9 mouse cellular contexts compared by ENCODE assay signal in the genomic region with DNA sequence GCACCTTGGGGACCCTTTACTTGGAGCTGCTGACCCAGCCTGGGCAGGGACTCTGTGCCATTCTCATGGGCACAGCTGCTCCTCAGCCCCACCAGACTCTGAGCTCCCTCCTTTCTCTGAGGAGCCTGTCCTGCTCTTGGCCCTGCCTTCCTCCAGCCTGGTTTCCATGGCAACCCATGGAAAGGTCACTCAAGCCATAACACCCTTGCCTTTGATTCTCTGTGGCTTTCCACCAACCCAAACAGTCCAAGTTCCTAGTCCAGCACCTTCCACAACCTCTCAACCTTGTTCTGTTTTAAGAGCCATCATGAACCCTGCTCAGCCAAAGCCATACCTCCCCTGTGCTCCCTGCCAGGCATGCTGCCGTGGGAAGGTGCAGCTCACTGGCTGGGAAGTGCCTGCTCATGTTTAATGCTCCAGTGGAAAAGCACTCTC. TPM values are rescaled to one million over a fixed set of nuclear protein-coding genes. Genes with fewer than 3 reads are reported as not detected.
DNase-seq lines count a peak whose midpoint lies in the region; ATAC-seq lines count a peak whose summit lies in the region.
"Had no signal": no experiment of that assay in that cellular context is flagged by ENCODE, and none has a peak within 500 bp of the region (broad histone marks: within the 10 kb centered on the region; RNA-seq: fewer than 3 reads in every experiment).

No protein-coding gene starts in this region.

- WGBS in forebrain, embryonic 10.5 days: 15% methylated on average over 1 of the region's 1 CpGs
- whole genome bisulfite sequencing in forebrain, embryonic 16.5 days: 0% methylated on average over 1 of the region's 1 CpGs
- WGBS in midbrain, embryonic 11.5 days: 3% methylated on average over 1 of the region's 1 CpGs
- 8% methylated on average over 1 of the region's 1 CpGs for WGBS in intestine, embryonic 16.5 days

- no peak overlapping the region for H3K4me2 ChIP-seq in forebrain, embryonic 16.5 days (ENCODE audit: low read length)
- H3K4me2 ChIP-seq in midbrain, embryonic 11.5 days: peak overlapping the region; percentile 13; the same call in 1 of the 2 replicates
- H3K4me2 ChIP-seq in intestine, embryonic 16.5 days (ENCODE audit: low read depth, low read length): no peak overlapping the region

- H3K4me1 ChIP-seq in forebrain, embryonic 10.5 days: peaks cover 45% of the 10 kb centered on the region
- H3K4me1 ChIP-seq in forebrain, embryonic 16.5 days (replicated peaks; ENCODE audit: control insufficient read depth, insufficient read depth, low read length): no peaks in the 10 kb centered on the region
- peaks cover 16% of the 10 kb centered on the region for H3K4me1 ChIP-seq in midbrain, embryonic 11.5 days (ENCODE audit: control insufficient read depth, insufficient read depth, low read length)
- 0 out of 2 replicates have a peak, but pooled peaks cover 4% of the 10 kb centered on the region for H3K4me1 ChIP-seq in intestine, embryonic 16.5 days (ENCODE audit: control insufficient read depth, insufficient read depth, low read length)

- H3K9me3 ChIP-seq in forebrain, embryonic 10.5 days: no peaks in the 10 kb centered on the region
- H3K9me3 ChIP-seq in forebrain, embryonic 16.5 days (ENCODE audit: control insufficient read depth, low read length): no peaks in the 10 kb centered on the region
- H3K9me3 ChIP-seq in midbrain, embryonic 11.5 days (ENCODE audit: control insufficient read depth, low read length): no peaks in the 10 kb centered on the region
- no peaks in the 10 kb centered on the region for H3K9me3 ChIP-seq in intestine, embryonic 16.5 days (ENCODE audit: control insufficient read depth, low read length)

- no peak for ATAC-seq in forebrain, embryonic 16.5 days
- ATAC-seq in midbrain, embryonic 11.5 days (ENCODE audit: low FRiP score): peak; percentile 73; the same call in 1 of the 2 replicates
- no peak for ATAC-seq in erythroblast, adult 5-6 weeks (replicated peaks; ENCODE audit: low FRiP score, poor library complexity, severe bottlenecking)
- no peak for ATAC-seq in intestine, embryonic 16.5 days

- no peak overlapping the region for H3K9ac ChIP-seq in forebrain, embryonic 16.5 days (replicated peaks; ENCODE audit: low read depth, low read length)
- H3K9ac ChIP-seq in midbrain, embryonic 11.5 days (ENCODE audit: low read length): peak overlapping the region; percentile 27
- no peak overlapping the region for H3K9ac ChIP-seq in intestine, embryonic 16.5 days (ENCODE audit: low read depth, low read length)

- H3K27me3 ChIP-seq in forebrain, embryonic 10.5 days (ENCODE audit: poor library complexity, severe bottlenecking): peaks cover 15% of the 10 kb centered on the region
- no peaks in the 10 kb centered on the region for H3K27me3 ChIP-seq in forebrain, embryonic 16.5 days (replicated peaks; ENCODE audit: control insufficient read depth, insufficient read depth, low read length)
- H3K27me3 ChIP-seq in midbrain, embryonic 11.5 days (ENCODE audit: control insufficient read depth, insufficient read depth, low read length): no peaks in the 10 kb centered on the region; the same call in 1 of the 2 replicates
- H3K27me3 ChIP-seq in intestine, embryonic 16.5 days (replicated peaks; ENCODE audit: control insufficient read depth, insufficient read depth, low read length): no peaks in the 10 kb centered on the region

- H3K27ac ChIP-seq in forebrain, embryonic 10.5 days: peak overlapping the region; percentile 77
- H3K27ac ChIP-seq in forebrain, embryonic 16.5 days (ENCODE audit: low read length): no peak overlapping the region
- peak overlapping the region; percentile 68 for H3K27ac ChIP-seq in midbrain, embryonic 11.5 days (ENCODE audit: low read depth, low read length)
- H3K27ac ChIP-seq in intestine, embryonic 16.5 days (ENCODE audit: low read length): no peak overlapping the region

- DNase-seq in forebrain, embryonic 10.5 days (ENCODE audit: extremely low spot score, low spot score): peak; percentile 44
- DNase-seq in embryo, embryonic 10 days (ENCODE audit: low spot score): peak; percentile 90
- peak; percentile 62 to 84 for DNase-seq in kidney, adult 8-10 months
- peak; percentile 92 for DNase-seq in midbrain, embryonic 11.5 days (ENCODE audit: low spot score, missing footprints)
- no peak for DNase-seq in heart, postnatal 4 days

- H3K36me3 ChIP-seq in forebrain, embryonic 10.5 days (replicated peaks): peaks cover 68% of the 10 kb centered on the region
- H3K36me3 ChIP-seq in forebrain, embryonic 16.5 days (ENCODE audit: control insufficient read depth, insufficient read depth): peaks cover 18% of the 10 kb centered on the region
- no peaks in the 10 kb centered on the region for H3K36me3 ChIP-seq in midbrain, embryonic 11.5 days (ENCODE audit: control insufficient read depth, insufficient read depth, low read length)
- no peaks in the 10 kb centered on the region for H3K36me3 ChIP-seq in intestine, embryonic 16.5 days (ENCODE audit: control insufficient read depth, insufficient read depth, low read length)

- peak overlapping the region; percentile 10; the same call in 1 of the 2 replicates for H3K4me3 ChIP-seq in forebrain, embryonic 10.5 days
- no peak overlapping the region for H3K4me3 ChIP-seq in forebrain, embryonic 16.5 days (replicated peaks; ENCODE audit: low read length)
- no peak overlapping the region for H3K4me3 ChIP-seq in midbrain, embryonic 11.5 days (ENCODE audit: low read depth, low read length)
- H3K4me3 ChIP-seq in intestine, embryonic 16.5 days (ENCODE audit: low read length): no peak overlapping the region

RNA-seq across cellular contexts. Expression of a gene that starts 23.7 kb away (rescaled TPM):
- polyA plus RNA-seq in forebrain, embryonic 10.5 days (2016; fragmentation: Nextera tagmentation; extraction: Ambion mirVana): 0.30 and 0.41 TPM in 2 replicates
- polyA plus RNA-seq in forebrain, embryonic 16.5 days (2015; fragmentation: Nextera tagmentation; extraction: Ambion mirVana): 0.29 and 1.2 TPM in 2 replicates
- polyA plus RNA-seq in midbrain, embryonic 11.5 days (2014; fragmentation: Nextera tagmentation; extraction: Ambion mirVana): 0.11 TPM in 1 of 2 replicates, not detected in the other
- total RNA-seq in erythroblast, adult 5-6 weeks (2015; ENCODE audit: low replicate concordance): not detected in 2 replicates
- total RNA-seq in erythroblast, adult 5-6 weeks (2017; ENCODE audit: low replicate concordance): not detected in 2 replicates
- 0.18 and 0.45 TPM in 2 replicates for polyA plus RNA-seq in intestine, embryonic 16.5 days (2015; fragmentation: Nextera tagmentation; extraction: Ambion mirVana)
- not detected for total RNA-seq in heart, postnatal 4 days (2021)
- polyA plus RNA-seq: spleen, adult 2 months had no signal

RNA-seq across cellular contexts. Expression of a gene that starts 52.1 kb away (rescaled TPM):
- 0.91 and 1.1 TPM in 2 replicates for polyA plus RNA-seq in forebrain, embryonic 10.5 days (2016; fragmentation: Nextera tagmentation; extraction: Ambion mirVana)
- 7.0 and 9.9 TPM in 2 replicates for polyA plus RNA-seq in forebrain, embryonic 16.5 days (2015; fragmentation: Nextera tagmentation; extraction: Ambion mirVana)
- polyA plus RNA-seq in midbrain, embryonic 11.5 days (2014; fragmentation: Nextera tagmentation; extraction: Ambion mirVana): 1.7 and 2.2 TPM in 2 replicates
- total RNA-seq in erythroblast, adult 5-6 weeks (2015; ENCODE audit: low replicate concordance): not detected in 2 replicates
- not detected in 2 replicates for total RNA-seq in erythroblast, adult 5-6 weeks (2017; ENCODE audit: low replicate concordance)
- polyA plus RNA-seq in intestine, embryonic 16.5 days (2015; fragmentation: Nextera tagmentation; extraction: Ambion mirVana): 0.10 and 0.12 TPM in 2 replicates
- under 1 TPM; 0.12 to 0.23 TPM for total RNA-seq in heart, postnatal 4 days (2021)

Comparison
In these comparisons a context has a peak if more than half of its experiments do, and no peak if none do; other contexts are left out.
1. H3K27ac ChIP-seq: peak in forebrain, embryonic 10.5 days (single experiment) and midbrain, embryonic 11.5 days (single experiment); none in forebrain, embryonic 16.5 days (single experiment) and intestine, embryonic 16.5 days (single experiment).